Mouse (Mus musculus) intestine, embryonic 15.5 days (tissue): ENCODE data around the gene Tha1. TPM values are rescaled to one million over a fixed set of nuclear protein-coding genes. Genes with fewer than 3 reads are reported as not detected.

ENCODE experiments used
- ATAC-seq: fragments of 200-750 bp; cut with Nextera tagmentation; 2 replicates; pipeline ENCODE4 v1.8.0; 2017; ENCODE audit warnings: moderate TSS enrichment, moderate library complexity
- H3K27ac ChIP-seq: fragments of 300-500 bp; sonication (generic); 2 replicates; pipeline ENCODE4 v1.5.1; 2015; ENCODE audit warnings: mild to moderate bottlenecking, inconsistent platforms
- H3K27me3 ChIP-seq: fragments of 300-500 bp; sonication (generic); replicated peaks from 2 replicates; pipeline ENCODE4 v1.6.1; 2015; ENCODE audit warnings: inconsistent platforms
- H3K36me3 ChIP-seq: fragments of 300-500 bp; sonication (generic); 2 replicates; pipeline ENCODE4 v1.6.1; 2015; ENCODE audit warnings: inconsistent platforms
- H3K4me1 ChIP-seq: fragments of 300-500 bp; sonication (generic); replicated peaks from 2 replicates; pipeline ENCODE4 v1.6.1; 2015; ENCODE audit warnings: inconsistent platforms
- H3K4me2 ChIP-seq: fragments of 300-500 bp; sonication (generic); replicated peaks from 2 replicates; pipeline ENCODE4 v1.6.1; 2015; ENCODE audit warnings: mild to moderate bottlenecking, inconsistent platforms
- H3K4me3 ChIP-seq: fragments of 300-500 bp; sonication (generic); replicated peaks from 2 replicates; pipeline ENCODE4 v1.5.1; 2015; ENCODE audit warnings: inconsistent platforms
- H3K9ac ChIP-seq: fragments of 300-500 bp; sonication (generic); 2 replicates; pipeline ENCODE4 v1.6.1; 2015; ENCODE audit warnings: inconsistent platforms
- H3K9me3 ChIP-seq: fragments of 300-500 bp; sonication (generic); 2 replicates; pipeline ENCODE4 v1.6.1; 2016; ENCODE audit warnings: inconsistent platforms
- WGBS: fragments of 180-500 bp; shearing (Covaris S2); methylation state at CpG from one replicate; pipeline ENCODE4 v1.1.7; 2015; 5-methylcytosine and 5-hydroxymethylcytosine counted together
- polyA plus RNA-seq: library from polyadenylated mRNA; unstranded; fragments of >200 nt; fragmentation: Nextera tagmentation; extraction: Ambion mirVana; gene quantifications from 2 replicates; pipeline ENCODE4 v1.2.1, GENCODE M21; 2015

Gene Tha1
- 7.1 and 9.7 TPM in 2 replicates for polyA plus RNA-seq

- peak within 1 kb of the TSS; percentile 61 for H3K9ac ChIP-seq
- H3K27ac ChIP-seq: no peak within 1 kb of the TSS
- WGBS: 1% methylated on average over 51 of the region's 51 CpGs
- H3K27me3 ChIP-seq: no peaks in the 10 kb centered on the region
- H3K4me1 ChIP-seq: peaks cover 26% of the 10 kb centered on the region
- no peaks in the 10 kb centered on the region for H3K36me3 ChIP-seq
- H3K4me3 ChIP-seq: peak within 1 kb of the TSS; percentile 52
- ATAC-seq: peak; percentile 84
- peak within 1 kb of the TSS; percentile 83 for H3K4me2 ChIP-seq
- H3K9me3 ChIP-seq: no peaks in the 10 kb centered on the region
Measured at GRCm38 (mm10) chr11:117872861-117873608, at the start of gene Tha1. Gene Tha1 (minus strand): TSS chr11:117873481.

DNA sequence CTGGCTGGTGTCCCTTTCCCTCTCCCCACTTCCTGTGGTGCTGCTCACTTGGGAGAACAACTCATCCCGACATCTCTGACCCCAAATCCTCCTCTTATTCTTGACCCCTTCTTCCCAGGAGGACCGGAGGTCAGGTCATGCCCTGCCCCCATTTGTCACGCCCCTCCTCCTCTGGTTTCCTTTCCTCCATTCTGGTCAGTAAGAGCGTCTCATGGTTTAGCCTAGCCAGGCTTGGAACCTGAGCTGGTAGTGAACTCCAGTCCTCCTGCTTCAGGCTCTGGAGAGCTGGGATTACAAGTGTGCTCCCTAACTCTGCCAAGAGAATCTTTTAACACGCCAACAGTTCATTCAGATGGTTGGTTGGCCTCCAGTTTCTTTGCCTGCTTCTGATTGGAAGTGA is 45.9 kb upstream of the Tha1 start:
- ATAC-seq: no peak
- Histone ChIP-seq H3K36me3 (no peaks in the 10 kb centered on the region), H3K4me3 (no peak overlapping the region), H3K27me3 (no peaks in the 10 kb centered on the region), H3K9ac (no peak overlapping the region), H3K4me2 (no peak overlapping the region), H3K4me1 (peaks cover 10% of the 10 kb centered on the region; the same call in 1 of the 2 replicates), H3K9me3 (no peaks in the 10 kb centered on the region), H3K27ac (no peak overlapping the region)
- 23% methylated on average over 5 of the region's 5 CpGs for WGBS

DNA sequence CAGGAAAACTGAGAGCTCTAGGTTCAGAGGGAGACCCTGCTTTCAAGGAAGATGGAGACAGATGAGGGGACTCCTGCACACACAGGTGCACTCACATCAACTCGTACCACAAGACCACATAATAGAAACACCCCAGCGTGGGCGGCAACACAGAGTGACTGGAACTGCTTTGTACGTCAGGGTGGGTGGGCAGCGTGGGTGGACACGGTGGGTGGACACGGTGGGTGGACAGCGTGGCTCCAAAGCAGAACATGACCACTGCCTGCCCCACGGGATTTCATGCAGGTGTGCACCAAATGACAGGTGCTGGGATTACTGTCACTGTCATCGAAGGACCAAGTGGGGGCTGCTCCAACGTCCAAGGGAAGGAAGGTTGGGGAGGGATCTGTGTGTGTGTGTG is 45.3 kb upstream of the Tha1 start:
- H3K9me3 ChIP-seq: no peaks in the 10 kb centered on the region
- no peak overlapping the region for H3K27ac ChIP-seq
- H3K4me1 ChIP-seq: peaks cover 11% of the 10 kb centered on the region; the same call in 1 of the 2 replicates
- no peak overlapping the region for H3K4me2 ChIP-seq
- H3K4me3 ChIP-seq: no peak overlapping the region
- no peak overlapping the region for H3K9ac ChIP-seq
- no peaks in the 10 kb centered on the region for H3K36me3 ChIP-seq
- WGBS: 80% methylated on average over 11 of the region's 11 CpGs
- no peaks in the 10 kb centered on the region for H3K27me3 ChIP-seq
- no peak for ATAC-seq

DNA sequence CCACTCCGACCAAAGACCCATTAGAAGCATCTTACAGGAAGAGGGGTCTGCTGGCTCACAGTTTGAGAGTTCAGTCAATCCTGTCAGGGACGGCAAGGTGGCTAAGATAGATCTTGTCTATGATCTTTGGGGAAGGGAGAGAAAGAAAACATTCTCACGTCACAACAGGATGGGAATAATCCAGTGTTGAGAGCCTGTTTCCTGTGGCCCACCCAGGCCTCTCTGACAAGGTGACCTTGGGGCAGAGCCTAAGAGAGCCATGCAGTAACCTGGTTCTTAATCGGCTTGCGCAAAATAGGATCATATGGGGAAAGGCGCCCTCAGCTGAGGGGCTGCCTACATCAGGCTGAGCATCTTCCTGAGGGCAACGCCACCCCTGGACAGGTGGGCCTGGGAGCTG is 42.6 kb upstream of the Tha1 start:
- Histone ChIP-seq H3K27me3 (no peaks in the 10 kb centered on the region), H3K9ac (no peak overlapping the region), H3K4me2 (no peak overlapping the region), H3K36me3 (no peaks in the 10 kb centered on the region), H3K27ac (no peak overlapping the region), H3K4me1 (peaks cover 14% of the 10 kb centered on the region; the same call in 1 of the 2 replicates), H3K4me3 (no peak overlapping the region), H3K9me3 (no peaks in the 10 kb centered on the region)
- WGBS: 92% methylated on average over 7 of the region's 7 CpGs
- ATAC-seq: no peak

DNA sequence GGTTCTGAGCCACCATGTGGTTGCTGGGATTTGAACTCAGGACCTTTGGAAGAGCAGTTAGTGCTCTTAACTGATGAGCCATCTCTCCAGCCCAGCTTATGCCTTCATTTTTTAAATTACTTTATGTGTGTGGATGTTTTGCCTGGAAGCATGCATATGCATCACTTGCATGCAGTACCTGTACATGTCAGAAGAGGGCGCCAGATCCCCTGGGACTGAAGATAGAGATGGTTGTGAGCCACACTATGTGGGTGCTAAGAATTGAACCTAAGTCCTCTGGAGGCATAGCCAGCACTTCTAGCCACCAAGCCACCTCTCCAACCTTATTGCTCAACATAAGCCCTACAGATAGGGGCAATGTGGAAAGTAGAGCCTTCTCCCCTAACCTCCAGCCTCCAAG is 42.1 kb upstream of the Tha1 start:
- no peak overlapping the region for H3K4me3 ChIP-seq
- no peak overlapping the region for H3K27ac ChIP-seq
- no peak overlapping the region for H3K9ac ChIP-seq
- no peaks in the 10 kb centered on the region for H3K9me3 ChIP-seq
- no peaks in the 10 kb centered on the region for H3K27me3 ChIP-seq
- no peaks in the 10 kb centered on the region for H3K36me3 ChIP-seq
- no peak overlapping the region for H3K4me2 ChIP-seq
- ATAC-seq: no peak
- peaks cover 14% of the 10 kb centered on the region; the same call in 1 of the 2 replicates for H3K4me1 ChIP-seq
- WGBS: 65% methylated on average over 1 of the region's 1 CpGs

DNA sequence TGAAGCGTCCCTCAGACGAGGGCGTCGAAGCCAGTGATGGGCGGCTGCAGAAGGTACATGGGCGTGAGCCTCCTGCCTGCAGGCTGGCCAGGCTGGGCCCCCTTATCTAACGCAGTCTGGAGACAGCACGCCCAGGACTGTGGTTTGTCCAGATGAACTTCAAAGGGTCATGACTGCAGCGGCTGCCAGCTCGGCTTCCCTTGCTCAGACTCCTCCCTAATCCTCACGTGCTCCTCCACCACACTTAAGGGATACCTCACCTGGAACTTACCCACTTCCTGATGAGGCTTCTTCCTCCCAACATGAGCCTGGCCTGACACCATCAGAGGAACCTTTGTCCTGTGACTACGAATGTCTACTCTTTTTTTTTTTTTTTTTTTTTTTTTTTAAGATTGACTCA is 41.2 kb upstream of the Tha1 start:
- Histone ChIP-seq H3K9ac (no peak overlapping the region), H3K4me3 (no peak overlapping the region), H3K36me3 (no peaks in the 10 kb centered on the region), H3K4me2 (no peak overlapping the region), H3K27ac (0 out of 2 replicates have a peak overlapping the region, but pooled peaks have one; percentile 13), H3K27me3 (no peaks in the 10 kb centered on the region), H3K4me1 (peaks cover 14% of the 10 kb centered on the region; the same call in 1 of the 2 replicates), H3K9me3 (no peaks in the 10 kb centered on the region)
- 50% methylated on average over 12 of the region's 12 CpGs for WGBS
- peak; percentile 69 for ATAC-seq

- Histone ChIP-seq H3K9ac (peak overlapping the region; percentile 4; the same call in 1 of the 2 replicates), H3K36me3 (no peaks in the 10 kb centered on the region), H3K27me3 (no peaks in the 10 kb centered on the region), H3K27ac (no peak overlapping the region), H3K4me3 (peak overlapping the region; percentile 11; the same call in 1 of the 2 replicates), H3K9me3 (no peaks in the 10 kb centered on the region), H3K4me2 (peak overlapping the region; percentile 43), H3K4me1 (peaks cover 14% of the 10 kb centered on the region; the same call in 1 of the 2 replicates)
- ATAC-seq: peak; percentile 90
- 26% methylated on average over 13 of the region's 13 CpGs for WGBS
Measured at GRCm38 (mm10) chr11:117912684-117913352, 39.5 kb upstream of the Tha1 start.

DNA sequence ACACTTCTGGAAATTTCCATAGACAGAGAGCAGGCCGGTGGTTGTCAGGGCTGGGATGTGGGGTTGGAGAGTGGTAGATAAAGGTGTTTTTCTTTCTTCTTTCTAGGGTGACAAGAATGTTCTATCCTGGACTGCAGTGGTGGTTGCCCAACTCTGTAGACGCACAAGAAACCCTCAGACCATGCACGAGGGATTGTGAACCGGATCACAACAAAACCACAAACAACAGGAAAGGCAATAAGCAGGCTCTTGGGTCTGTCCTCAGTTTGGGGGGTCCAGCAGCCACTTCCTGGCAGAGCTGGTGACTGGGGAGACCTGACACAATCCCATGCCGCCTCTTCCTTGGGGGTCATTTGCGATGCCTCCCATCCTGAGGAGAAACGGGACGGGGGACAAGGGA is 36.1 kb upstream of the Tha1 start:
- no peaks in the 10 kb centered on the region for H3K27me3 ChIP-seq
- H3K4me2 ChIP-seq: no peak overlapping the region
- peaks cover 10% of the 10 kb centered on the region; the same call in 1 of the 2 replicates for H3K4me1 ChIP-seq
- H3K9me3 ChIP-seq: no peaks in the 10 kb centered on the region
- H3K27ac ChIP-seq: no peak overlapping the region
- H3K4me3 ChIP-seq: no peak overlapping the region
- no peak overlapping the region for H3K9ac ChIP-seq
- H3K36me3 ChIP-seq: no peaks in the 10 kb centered on the region
- WGBS: 87% methylated on average over 8 of the region's 8 CpGs
- ATAC-seq: no peak

DNA sequence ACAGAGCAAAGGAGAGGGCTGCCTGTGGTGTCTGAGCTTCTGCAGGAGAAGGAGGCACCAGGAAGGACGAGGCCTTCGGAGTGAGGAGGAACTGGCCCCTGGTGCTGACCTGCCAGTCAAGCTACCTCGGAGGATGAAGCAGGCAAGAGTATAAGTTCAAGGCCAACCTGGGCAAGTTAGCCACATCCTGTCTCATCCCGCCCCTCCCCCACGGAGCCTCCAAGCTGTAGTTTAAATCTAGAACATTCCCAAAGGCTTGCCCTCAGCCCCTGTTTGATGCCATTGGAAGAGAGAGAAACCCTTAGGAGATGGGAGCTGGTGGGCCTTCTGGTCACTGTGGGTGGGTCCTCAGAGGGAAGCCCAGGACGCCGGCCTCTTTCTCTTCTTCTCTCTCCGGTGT is 31.2 kb upstream of the Tha1 start:
- H3K9me3 ChIP-seq: no peaks in the 10 kb centered on the region
- H3K27ac ChIP-seq: no peak overlapping the region
- H3K36me3 ChIP-seq: no peaks in the 10 kb centered on the region
- H3K4me3 ChIP-seq: no peak overlapping the region
- H3K9ac ChIP-seq: no peak overlapping the region
- no peak overlapping the region for H3K4me2 ChIP-seq
- no peak for ATAC-seq
- H3K4me1 ChIP-seq: no peaks in the 10 kb centered on the region
- H3K27me3 ChIP-seq: no peaks in the 10 kb centered on the region
- 78% methylated on average over 8 of the region's 8 CpGs for WGBS

DNA sequence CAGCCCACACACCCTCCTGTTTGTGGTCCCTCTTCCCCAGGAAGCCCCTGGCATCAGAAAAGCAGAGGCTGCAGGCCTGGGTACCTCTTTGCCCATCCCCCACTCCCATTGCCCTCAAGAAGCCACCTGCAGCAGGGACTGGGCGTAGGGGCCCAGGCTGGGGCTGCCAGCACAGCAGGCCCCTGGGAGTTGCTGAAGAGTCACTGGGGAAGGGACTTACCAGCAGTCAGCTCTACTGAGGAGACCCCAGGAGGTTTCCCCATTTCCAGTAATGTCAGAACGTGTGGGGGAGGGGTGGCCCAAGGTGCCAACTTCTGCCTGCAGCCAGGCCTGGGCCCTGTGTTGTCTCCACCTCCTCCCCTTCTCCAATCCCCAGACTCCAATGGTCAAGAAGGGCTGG is 29.0 kb upstream of the Tha1 start:
- WGBS: 62% methylated on average over 2 of the region's 2 CpGs
- Histone ChIP-seq H3K4me2 (no peak overlapping the region), H3K27me3 (no peaks in the 10 kb centered on the region), H3K27ac (no peak overlapping the region), H3K9me3 (no peaks in the 10 kb centered on the region), H3K9ac (no peak overlapping the region), H3K4me3 (no peak overlapping the region), H3K36me3 (no peaks in the 10 kb centered on the region), H3K4me1 (no peaks in the 10 kb centered on the region)
- no peak for ATAC-seq

GRCm38 (mm10) chr11:117896533-117896932 is 23.3 kb upstream of the Tha1 start:
- Histone ChIP-seq H3K9ac (no peak overlapping the region), H3K9me3 (no peaks in the 10 kb centered on the region), H3K4me3 (no peak overlapping the region), H3K36me3 (no peaks in the 10 kb centered on the region), H3K27ac (no peak overlapping the region), H3K4me1 (0 out of 2 replicates have a peak, but pooled peaks cover under 1% of the 10 kb centered on the region), H3K4me2 (no peak overlapping the region), H3K27me3 (no peaks in the 10 kb centered on the region)
- no peak for ATAC-seq
- 33% methylated on average over 2 of the region's 2 CpGs for WGBS

GRCm38 (mm10) chr11:117894676-117895075 is 21.4 kb upstream of the Tha1 start:
- WGBS: 57% methylated on average over 10 of the region's 10 CpGs
- no peak overlapping the region for H3K4me3 ChIP-seq
- H3K4me1 ChIP-seq: peaks cover 18% of the 10 kb centered on the region
- no peak overlapping the region for H3K4me2 ChIP-seq
- no peak overlapping the region for H3K27ac ChIP-seq
- H3K36me3 ChIP-seq: no peaks in the 10 kb centered on the region
- no peaks in the 10 kb centered on the region for H3K9me3 ChIP-seq
- H3K27me3 ChIP-seq: no peaks in the 10 kb centered on the region
- no peak overlapping the region for H3K9ac ChIP-seq
- no peak for ATAC-seq
